Mouse (Mus musculus): ENCODE data around the gene Cdc34b.

GRCm38 (mm10) chr11:94731229-94731628 lies 10.4 kb upstream of the Cdc34b start:
- TF ChIP-seq CTCF (IDR thresholded peaks at IDR 0.05 in 2 of 3, conservative IDR thresholded peaks at IDR 0.05 in 1 of 3; ENCODE audit: control insufficient read depth in 1 of 3, insufficient read depth in 1 of 3, low read depth in 2 of 3, low read length in 3 of 3, poor library complexity in 1 of 3, severe bottlenecking in 1 of 3) (no peak), GABPA (IDR thresholded peaks at IDR 0.05; ENCODE audit: low read depth, low read length) (no peak), ZKSCAN1 (IDR thresholded peaks at IDR 0.05; ENCODE audit: low read depth, low read length) (no peak), MAFK (IDR thresholded peaks at IDR 0.05; ENCODE audit: borderline replicate concordance, low read depth, low read length) (no peak), GATA1 (IDR thresholded peaks at IDR 0.05; ENCODE audit: low read depth, low read length) (no peak), USF2 (IDR thresholded peaks at IDR 0.05; ENCODE audit: borderline replicate concordance in 1 of 2, insufficient read depth in 1 of 2, low read depth in 1 of 2, low read length in 2 of 2) (no peak), USF1 (IDR thresholded peaks at IDR 0.05; ENCODE audit: low read depth, low read length) (no peak), TAL1 (IDR thresholded peaks at IDR 0.05; ENCODE audit: low read length) (no peak), CHD2 (IDR thresholded peaks at IDR 0.05; ENCODE audit: low read length) (no peak), MAZ (IDR thresholded peaks at IDR 0.05; ENCODE audit: low read depth, low read length) (no peak)

Measured in MEL (cell line).